Mouse (Mus musculus): ENCODE results near the gene Mettl8.

The Mettl8 gene

GRCm38 (mm10) chr2:71046151-71046550 lies 9.2 kb downstream of the Mettl8 start:
- in situ Hi-C loops (cut with MboI; ENCODE audit: low pct_unique_long_range_greater_than_20kb in 1 of 2, low sequenced_read_pairs in 2 of 2, unreplicated experiment in 1 of 2): loop anchor here (10.0 to 25.0 kb wide), 2 partner anchors 341 to 359 kb away; no protein-coding TSS in a partner anchor

- in situ Hi-C loops (cut with MboI; ENCODE audit: low pct_unique_long_range_greater_than_20kb in 1 of 2, low sequenced_read_pairs in 2 of 2, unreplicated experiment in 1 of 2): loop anchor here (10.0 to 25.0 kb wide), 2 partner anchors 335 to 352 kb away; no protein-coding TSS in a partner anchor
These were observed 15.8 kb downstream of the Mettl8 start for GRCm38 (mm10) chr2:71039522-71040121.

- in situ Hi-C loops (cut with MboI; ENCODE audit: low pct_unique_long_range_greater_than_20kb in 1 of 2, low sequenced_read_pairs in 2 of 2, unreplicated experiment in 1 of 2): loop anchor here in 1 of 2 experiments (25.0 kb wide), 1 partner anchor 350 kb away; no protein-coding TSS in a partner anchor
These were observed 17.9 kb downstream of the Mettl8 start for GRCm38 (mm10) chr2:71037447-71037846.

GRCm38 (mm10) chr2:71033987-71034386 lies 21.4 kb downstream of the Mettl8 start:
- in situ Hi-C loops (cut with MboI; ENCODE audit: low pct_unique_long_range_greater_than_20kb in 1 of 2, low sequenced_read_pairs in 2 of 2, unreplicated experiment in 1 of 2): loop anchor here in 1 of 2 experiments (25.0 kb wide), 1 partner anchor 347 kb away; no protein-coding TSS in a partner anchor

GRCm38 (mm10) chr2:71033014-71033413 lies 22.4 kb downstream of the Mettl8 start:
- in situ Hi-C loops (cut with MboI; ENCODE audit: low pct_unique_long_range_greater_than_20kb in 1 of 2, low sequenced_read_pairs in 2 of 2, unreplicated experiment in 1 of 2): loop anchor here in 1 of 2 experiments (25.0 kb wide), 1 partner anchor 346 kb away; no protein-coding TSS in a partner anchor

- in situ Hi-C loops (cut with MboI; ENCODE audit: low pct_unique_long_range_greater_than_20kb in 1 of 2, low sequenced_read_pairs in 2 of 2, unreplicated experiment in 1 of 2): loop anchor here in 1 of 2 experiments (25.0 kb wide), 1 partner anchor 345 kb away; no protein-coding TSS in a partner anchor
These were observed 23.2 kb downstream of the Mettl8 start for GRCm38 (mm10) chr2:71031973-71032794.

- in situ Hi-C loops (cut with MboI; ENCODE audit: low pct_unique_long_range_greater_than_20kb in 1 of 2, low sequenced_read_pairs in 2 of 2, unreplicated experiment in 1 of 2): loop anchor here in 1 of 2 experiments (25.0 kb wide), 1 partner anchor 343 kb away; no protein-coding TSS in a partner anchor
These were observed 24.7 kb downstream of the Mettl8 start for GRCm38 (mm10) chr2:71030663-71031062.

GRCm38 (mm10) chr2:71027631-71028030 lies 27.8 kb downstream of the Mettl8 start:
- in situ Hi-C loops (cut with MboI; ENCODE audit: low pct_unique_long_range_greater_than_20kb in 1 of 2, low sequenced_read_pairs in 2 of 2, unreplicated experiment in 1 of 2): loop anchor here in 1 of 2 experiments (25.0 kb wide), 1 partner anchor 340 kb away; no protein-coding TSS in a partner anchor

- in situ Hi-C loops (cut with MboI; ENCODE audit: low pct_unique_long_range_greater_than_20kb in 1 of 2, low sequenced_read_pairs in 2 of 2, unreplicated experiment in 1 of 2): loop anchor here in 1 of 2 experiments (25.0 kb wide), 1 partner anchor 339 kb away; no protein-coding TSS in a partner anchor
These were observed 28.6 kb downstream of the Mettl8 start for GRCm38 (mm10) chr2:71026787-71027186.

- in situ Hi-C loops (cut with MboI; ENCODE audit: low pct_unique_long_range_greater_than_20kb in 1 of 2, low sequenced_read_pairs in 2 of 2, unreplicated experiment in 1 of 2): loop anchor here in 1 of 2 experiments (25.0 kb wide), 1 partner anchor 338 kb away; no protein-coding TSS in a partner anchor
These were observed 29.6 kb downstream of the Mettl8 start for GRCm38 (mm10) chr2:71025576-71026315.

- in situ Hi-C loops (cut with MboI; ENCODE audit: low pct_unique_long_range_greater_than_20kb in 1 of 2, low sequenced_read_pairs in 2 of 2, unreplicated experiment in 1 of 2): no loop called here
These were observed 31.4 kb downstream of the Mettl8 start for GRCm38 (mm10) chr2:71023986-71024385.

GRCm38 (mm10) chr2:71022991-71023390 lies 32.4 kb downstream of the Mettl8 start:
- in situ Hi-C loops (cut with MboI; ENCODE audit: low pct_unique_long_range_greater_than_20kb in 1 of 2, low sequenced_read_pairs in 2 of 2, unreplicated experiment in 1 of 2): no loop called here

- in situ Hi-C loops (cut with MboI; ENCODE audit: low pct_unique_long_range_greater_than_20kb in 1 of 2, low sequenced_read_pairs in 2 of 2, unreplicated experiment in 1 of 2): no loop called here
These were observed 34.7 kb downstream of the Mettl8 start for GRCm38 (mm10) chr2:71020674-71021073.

- in situ Hi-C loops (cut with MboI; ENCODE audit: low pct_unique_long_range_greater_than_20kb in 1 of 2, low sequenced_read_pairs in 2 of 2, unreplicated experiment in 1 of 2): no loop called here
These were observed 35.5 kb downstream of the Mettl8 start for GRCm38 (mm10) chr2:71019704-71020375.

GRCm38 (mm10) chr2:71019277-71019676 lies 36.1 kb downstream of the Mettl8 start:
- in situ Hi-C loops (cut with MboI; ENCODE audit: low pct_unique_long_range_greater_than_20kb in 1 of 2, low sequenced_read_pairs in 2 of 2, unreplicated experiment in 1 of 2): no loop called here

- in situ Hi-C loops (cut with MboI; ENCODE audit: low pct_unique_long_range_greater_than_20kb in 1 of 2, low sequenced_read_pairs in 2 of 2, unreplicated experiment in 1 of 2): no loop called here
These were observed 41.9 kb downstream of the Mettl8 start for GRCm38 (mm10) chr2:71013521-71013920.

GRCm38 (mm10) chr2:71011816-71012215 lies 43.6 kb downstream of the Mettl8 start:
- in situ Hi-C loops (cut with MboI; ENCODE audit: low pct_unique_long_range_greater_than_20kb in 1 of 2, low sequenced_read_pairs in 2 of 2, unreplicated experiment in 1 of 2): no loop called here

- in situ Hi-C loops (cut with MboI; ENCODE audit: low pct_unique_long_range_greater_than_20kb in 1 of 2, low sequenced_read_pairs in 2 of 2, unreplicated experiment in 1 of 2): no loop called here
These were observed 51.0 kb downstream of the Mettl8 start for GRCm38 (mm10) chr2:71004354-71004753.
